Mouse (Mus musculus) thymus, postnatal 4 days (tissue): ENCODE measurements around the gene Gm2035.
"Not testable (repeated sequence)": the region's sequence is repeated elsewhere in the genome, so short reads cannot be mapped to it uniquely, and the experiment has no call there.

Experiments used
- DNase-seq: peaks from one replicate; pipeline ENCODE4 v3.0.0; 2021

The Gm2035 gene

DNA sequence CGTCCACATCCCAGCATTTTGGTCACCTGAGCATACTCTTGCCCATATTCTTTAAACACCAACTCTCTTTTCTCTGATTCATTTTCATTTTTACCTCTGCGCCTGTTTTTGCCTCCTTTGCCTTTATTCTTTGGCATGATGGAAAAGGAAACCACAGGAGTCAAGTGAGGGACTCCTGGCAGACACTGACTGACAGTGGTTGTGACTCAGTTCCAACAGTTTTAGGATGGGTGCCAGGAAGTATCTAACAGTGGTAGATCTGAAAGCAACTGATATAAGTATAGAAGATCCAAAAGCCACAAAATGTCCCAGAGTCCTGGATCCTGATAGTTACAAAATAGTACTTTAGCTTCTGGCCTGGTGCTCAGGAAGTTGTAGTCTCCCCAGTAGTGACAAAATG, at the start of gene Gm2035:
Gene Gm2035 (minus strand): TSS at position 137 of the 400 bp plus-strand sequence.
- DNase-seq = not testable (repeated sequence)

GRCm38 (mm10) chr12:87953780-87954179, 34.1 kb upstream of the Gm2035 start, which contains the start of gene Gm2042:
Gene Gm2042 (plus strand): TSS chr12:87954080.
- DNase-seq = not testable (repeated sequence)

- DNase-seq = not testable (repeated sequence)
These were observed 24.6 kb downstream of the Gm2035 start, which contains the start of gene Gm2022 for GRCm38 (mm10) chr12:87895070-87895469. Gene Gm2022 (plus strand): TSS chr12:87895370.

DNA sequence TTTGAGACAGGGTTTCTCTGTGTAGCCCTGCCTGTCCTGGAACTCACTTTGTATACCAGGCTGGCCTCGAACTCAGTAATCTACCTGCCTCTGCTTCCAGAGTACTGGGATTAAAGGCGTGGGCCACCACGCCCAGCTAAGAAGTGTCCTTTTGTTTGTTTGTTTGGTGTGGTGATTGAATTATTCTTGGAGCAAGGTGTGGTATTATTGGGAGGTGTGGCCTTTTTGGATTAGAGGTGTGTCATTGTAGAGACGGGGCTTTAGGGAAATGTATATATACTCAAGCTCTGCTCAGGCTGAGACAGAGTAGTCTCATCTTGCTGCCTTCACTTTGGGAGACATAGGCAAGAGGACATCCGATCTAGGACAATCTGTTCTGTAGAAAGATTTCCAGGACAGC, 45.9 kb downstream of the Gm2035 start, which contains the start of gene Gm2016:
Gene Gm2016 (plus strand): TSS at position 301 of the 400 bp plus-strand sequence.
- not testable (repeated sequence) for DNase-seq
